ENCODE assay signal across 9 mouse cellular contexts in the genomic region with DNA sequence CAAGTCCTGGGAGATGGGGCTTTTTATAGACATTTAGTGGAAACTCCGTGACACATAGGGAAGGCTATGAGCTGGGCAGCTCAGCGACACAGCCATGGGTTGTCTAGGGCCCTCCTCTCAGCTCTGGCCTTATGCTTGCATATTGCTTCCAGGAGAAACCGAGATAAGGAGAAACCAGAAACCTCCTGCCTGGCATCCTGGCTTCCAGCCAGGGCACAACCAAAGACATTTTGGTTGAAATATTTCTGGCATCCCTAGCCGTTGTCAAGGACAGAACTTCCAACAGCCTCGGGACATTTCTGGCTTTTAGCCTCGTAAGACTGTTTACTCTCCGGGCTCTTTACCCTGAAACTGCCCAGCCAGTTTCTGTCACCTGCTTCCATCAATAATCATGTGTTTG.
DNase-seq lines count a peak whose midpoint lies in the region; ATAC-seq and TF ChIP-seq lines count a peak whose summit lies in the region.
"Had no signal": no experiment of that assay in that cellular context is flagged by ENCODE, and none has a peak within 500 bp of the region (broad histone marks: within the 10 kb centered on the region; RNA-seq: fewer than 3 reads in every experiment).

No protein-coding gene starts in this region.

- intact Hi-C loops in gastrocnemius, postnatal 36 days (cut with DNase I): no loop called here

- WGBS in midbrain, embryonic 11.5 days: 88% methylated on average over 7 of the region's 7 CpGs
- 81% methylated on average over 7 of the region's 7 CpGs for WGBS in midbrain, embryonic 16.5 days
- 43% methylated on average over 7 of the region's 7 CpGs for WGBS in embryonic facial prominence, embryonic 15.5 days

- H3K4me2 ChIP-seq in midbrain, embryonic 11.5 days: no peak overlapping the region
- H3K4me2 ChIP-seq in midbrain, embryonic 16.5 days (ENCODE audit: low read length): no peak overlapping the region
- H3K4me2 ChIP-seq in embryonic facial prominence, embryonic 15.5 days (replicated peaks): no peak overlapping the region
- peak overlapping the region; percentile 82 for H3K4me2 ChIP-seq in myocyte (ENCODE audit: low read depth)
- H3K4me2 ChIP-seq: neural tube, embryonic 13.5 days had no signal

- no peaks in the 10 kb centered on the region for H3K4me1 ChIP-seq in midbrain, embryonic 11.5 days (ENCODE audit: control insufficient read depth, insufficient read depth, low read length)
- no peaks in the 10 kb centered on the region for H3K4me1 ChIP-seq in midbrain, embryonic 16.5 days (ENCODE audit: control insufficient read depth, insufficient read depth, low read length)
- H3K4me1 ChIP-seq in embryonic facial prominence, embryonic 15.5 days: peaks cover 19% of the 10 kb centered on the region

- no peak overlapping the region for H3K4me3 ChIP-seq in midbrain, embryonic 11.5 days (ENCODE audit: low read depth, low read length)
- H3K4me3 ChIP-seq in midbrain, embryonic 16.5 days (ENCODE audit: low read depth, low read length): no peak overlapping the region
- no peak overlapping the region for H3K4me3 ChIP-seq in embryonic facial prominence, embryonic 15.5 days (replicated peaks)
- H3K4me3 ChIP-seq in myocyte: no peak overlapping the region
- H3K4me3 ChIP-seq: neural tube, embryonic 13.5 days had no signal

- no peaks in the 10 kb centered on the region for H3K36me3 ChIP-seq in midbrain, embryonic 11.5 days (ENCODE audit: control insufficient read depth, insufficient read depth, low read length)
- no peaks in the 10 kb centered on the region for H3K36me3 ChIP-seq in midbrain, embryonic 16.5 days (ENCODE audit: control insufficient read depth, insufficient read depth, low read length)
- no peaks in the 10 kb centered on the region for H3K36me3 ChIP-seq in embryonic facial prominence, embryonic 15.5 days
- no peaks in the 10 kb centered on the region for H3K36me3 ChIP-seq in myocyte (ENCODE audit: control insufficient read depth, insufficient read depth)
- H3K36me3 ChIP-seq: neural tube, embryonic 13.5 days had no signal

- no peak for ATAC-seq in midbrain, embryonic 11.5 days (ENCODE audit: low FRiP score)
- ATAC-seq in midbrain, embryonic 16.5 days: no peak
- no peak for ATAC-seq in embryonic facial prominence, embryonic 15.5 days (ENCODE audit: insufficient number of reproducible peaks, low FRiP score, low TSS enrichment, low read depth)

- DNase-seq in midbrain, embryonic 11.5 days (ENCODE audit: low spot score, missing footprints): peak; percentile 77
- DNase-seq in kidney, adult 8-10 months: peak; percentile 52 to 64
- DNase-seq in gastrocnemius, adult 8-10 months (ENCODE audit: low spot score in 2 of 2): no peak
- no peak for DNase-seq in thymus, postnatal 0 days (ENCODE audit: low spot score)
- no peak for DNase-seq in gastrocnemius, postnatal 36 days

- H3K27me3 ChIP-seq in midbrain, embryonic 11.5 days (ENCODE audit: control insufficient read depth, insufficient read depth, low read length): no peaks in the 10 kb centered on the region; the same call in 1 of the 2 replicates
- H3K27me3 ChIP-seq in midbrain, embryonic 16.5 days (ENCODE audit: control insufficient read depth, insufficient read depth, low read depth, low read length): no peaks in the 10 kb centered on the region
- no peaks in the 10 kb centered on the region for H3K27me3 ChIP-seq in embryonic facial prominence, embryonic 15.5 days
- H3K27me3 ChIP-seq in myocyte (ENCODE audit: control insufficient read depth, insufficient read depth, insufficient read length): no peaks in the 10 kb centered on the region
- H3K27me3 ChIP-seq: neural tube, embryonic 13.5 days had no signal

- H3K79me2 ChIP-seq in myocyte (ENCODE audit: control insufficient read depth, insufficient read depth): no peaks in the 10 kb centered on the region

- no peak overlapping the region for H3K27ac ChIP-seq in midbrain, embryonic 11.5 days (ENCODE audit: low read depth, low read length)
- no peak overlapping the region for H3K27ac ChIP-seq in midbrain, embryonic 16.5 days (ENCODE audit: low read length)
- peak overlapping the region; percentile 28 for H3K27ac ChIP-seq in embryonic facial prominence, embryonic 15.5 days (replicated peaks)
- H3K27ac ChIP-seq: neural tube, embryonic 13.5 days had no signal

- no peak overlapping the region for H3ac ChIP-seq in myocyte (ENCODE audit: control insufficient read depth, insufficient read length)

- TF ChIP-seq POLR2A in myocyte (IDR thresholded peaks at IDR 0.05; ENCODE audit: insufficient read length, low read depth): no peak

- H3K9ac ChIP-seq in midbrain, embryonic 11.5 days (ENCODE audit: low read length): no peak overlapping the region
- H3K9ac ChIP-seq in midbrain, embryonic 16.5 days (ENCODE audit: low read depth, low read length): no peak overlapping the region
- H3K9ac ChIP-seq in embryonic facial prominence, embryonic 15.5 days: no peak overlapping the region
- H3K9ac ChIP-seq: neural tube, embryonic 13.5 days had no signal

- no peaks in the 10 kb centered on the region for H3K9me3 ChIP-seq in midbrain, embryonic 11.5 days (ENCODE audit: control insufficient read depth, low read length)
- H3K9me3 ChIP-seq in midbrain, embryonic 16.5 days (replicated peaks; ENCODE audit: control insufficient read depth, low read length, poor library complexity, severe bottlenecking): no peaks in the 10 kb centered on the region
- no peaks in the 10 kb centered on the region for H3K9me3 ChIP-seq in embryonic facial prominence, embryonic 15.5 days (replicated peaks)
- H3K9me3 ChIP-seq: neural tube, embryonic 13.5 days had no signal

TF ChIP-seq in myocyte, 11 proteins besides CTCF, POLR2A, EP300 and RAD21:
- TF ChIP-seq MYOD1 (IDR thresholded peaks at IDR 0.05; ENCODE audit: control insufficient read depth in 1 of 3, insufficient read length in 2 of 3, low read depth in 2 of 3) (peak in 1 of 3 experiments; percentile 12), USF1 (IDR thresholded peaks at IDR 0.05; ENCODE audit: low read depth) (no peak), MYOG (IDR thresholded peaks at IDR 0.05; ENCODE audit: control insufficient read depth in 1 of 3, insufficient read depth in 1 of 3, insufficient read length in 2 of 3, low read depth in 2 of 3) (peak in 1 of 3 experiments; percentile 6)

Comparison
In these comparisons a context has a peak if more than half of its experiments do, and no peak if none do; other contexts are left out.
1. DNase-seq: peak in midbrain, embryonic 11.5 days (single experiment) and kidney, adult 8-10 months (2 of 2); none in gastrocnemius, adult 8-10 months (0 of 2), thymus, postnatal 0 days (single experiment) and gastrocnemius, postnatal 36 days (0 of 2).